Mouse (Mus musculus) bone marrow, adult 2 months (tissue): ENCODE data around the gene Ehd4.

Experiments
- CTCF ChIP-seq: fragments of 200-500 bp; IDR thresholded peaks from 2 replicates; pipeline ENCODE4 v1.5.1; 2011; ENCODE audit warnings: low read length, control low read depth; ENCODE audit not compliant: control insufficient read depth, insufficient read depth
- POLR2A ChIP-seq: fragments of 200-500 bp; IDR thresholded peaks from 2 replicates; pipeline ENCODE4 v1.6.1; 2011; ENCODE audit warnings: low read depth, mild to moderate bottlenecking, control low read depth, low read length, borderline replicate concordance; ENCODE audit not compliant: control insufficient read depth

- TF ChIP-seq POLR2A: no peak
- TF ChIP-seq CTCF: no peak
These were observed 94.9 kb downstream of the Ehd4 start for GRCm38 (mm10) chr2:120059466-120059865.
